Mouse (Mus musculus): ENCODE measurements around the gene Bcl6. TPM values are rescaled to one million over a fixed set of nuclear protein-coding genes. Genes with fewer than 3 reads are reported as not detected.

The Bcl6 gene
- polyA plus RNA-seq, 1 experiment from 2014 or later: 0.72 TPM

GRCm38 (mm10) chr16:23986871-23987270 lies 1.8 kb downstream of the Bcl6 start:
- Histone ChIP-seq H3K9me3 (ENCODE audit: control insufficient read depth, low read length) (no peaks in the 10 kb centered on the region), H3K4me1 (ENCODE audit: control insufficient read depth, insufficient read depth, low read length) (peaks cover 19% of the 10 kb centered on the region), H3K9ac (replicated peaks; ENCODE audit: low read depth, low read length) (peak overlapping the region; percentile 84), H3K4me3 (ENCODE audit: low read depth, low read length) (peak overlapping the region; percentile 64), H3K27ac (ENCODE audit: low read depth, low read length) (0 out of 2 replicates have a peak overlapping the region, but pooled peaks have one; percentile 44), H3K36me3 (ENCODE audit: control insufficient read depth, insufficient read depth, low read length) (no peaks in the 10 kb centered on the region), H3K4me2 (ENCODE audit: low read depth, low read length) (peak overlapping the region; percentile 91), H3K27me3 (ENCODE audit: control insufficient read depth, insufficient read depth, low read length) (peaks cover 5% of the 10 kb centered on the region; the same call in 1 of the 2 replicates)
- no peak for ATAC-seq (ENCODE audit: low read depth)
- WGBS: 0% methylated on average over 17 of the region's 17 CpGs

GRCm38 (mm10) chr16:23986176-23986575 lies 2.5 kb downstream of the Bcl6 start:
- WGBS: 5% methylated on average over 3 of the region's 3 CpGs
- peaks cover 24% of the 10 kb centered on the region for H3K4me1 ChIP-seq (ENCODE audit: control insufficient read depth, insufficient read depth, low read length)

GRCm38 (mm10) chr16:23985467-23985861 lies 3.2 kb downstream of the Bcl6 start:
- Histone ChIP-seq H3K4me1 (ENCODE audit: control insufficient read depth, insufficient read depth, low read length) (peaks cover 30% of the 10 kb centered on the region), H3K4me3 (ENCODE audit: low read depth, low read length) (peak overlapping the region; percentile 28), H3K27me3 (ENCODE audit: control insufficient read depth, insufficient read depth, low read length) (peaks cover 10% of the 10 kb centered on the region), H3K36me3 (ENCODE audit: control insufficient read depth, insufficient read depth, low read length) (no peaks in the 10 kb centered on the region), H3K9ac (replicated peaks; ENCODE audit: low read depth, low read length) (no peak overlapping the region), H3K27ac (ENCODE audit: low read depth, low read length) (no peak overlapping the region), H3K9me3 (ENCODE audit: control insufficient read depth, low read length) (no peaks in the 10 kb centered on the region), H3K4me2 (ENCODE audit: low read depth, low read length) (peak overlapping the region; percentile 91; the same call in 1 of the 2 replicates)
- WGBS: 3% methylated on average over 6 of the region's 6 CpGs
- ATAC-seq (ENCODE audit: low read depth): no peak

More at GRCm38 (mm10) chr16:23986176-23986575, 2.5 kb downstream of the Bcl6 start:
- H3K27ac ChIP-seq (ENCODE audit: low read depth, low read length): no peak overlapping the region
- no peak for ATAC-seq (ENCODE audit: low read depth)
- peak overlapping the region; percentile 91 for H3K4me2 ChIP-seq (ENCODE audit: low read depth, low read length)
- H3K36me3 ChIP-seq (ENCODE audit: control insufficient read depth, insufficient read depth, low read length): no peaks in the 10 kb centered on the region
- no peaks in the 10 kb centered on the region for H3K9me3 ChIP-seq (ENCODE audit: control insufficient read depth, low read length)
- H3K9ac ChIP-seq (replicated peaks; ENCODE audit: low read depth, low read length): peak overlapping the region; percentile 84; the same call in 1 of the 2 replicates
- peaks cover 10% of the 10 kb centered on the region for H3K27me3 ChIP-seq (ENCODE audit: control insufficient read depth, insufficient read depth, low read length)
- peak overlapping the region; percentile 64 for H3K4me3 ChIP-seq (ENCODE audit: low read depth, low read length)

GRCm38 (mm10) chr16:23984760-23985466 lies 3.7 kb downstream of the Bcl6 start:
- ATAC-seq (ENCODE audit: low read depth): no peak
- H3K4me3 ChIP-seq (ENCODE audit: low read depth, low read length): peak overlapping the region; percentile 28
- peaks cover 14% of the 10 kb centered on the region for H3K27me3 ChIP-seq (ENCODE audit: control insufficient read depth, insufficient read depth, low read length)
- no peaks in the 10 kb centered on the region for H3K9me3 ChIP-seq (ENCODE audit: control insufficient read depth, low read length)
- WGBS: under 1% methylated on average over 22 of the region's 22 CpGs
- peak overlapping the region; percentile 79 for H3K4me2 ChIP-seq (ENCODE audit: low read depth, low read length)
- H3K27ac ChIP-seq (ENCODE audit: low read depth, low read length): no peak overlapping the region
- H3K4me1 ChIP-seq (ENCODE audit: control insufficient read depth, insufficient read depth, low read length): peaks cover 31% of the 10 kb centered on the region
- H3K9ac ChIP-seq (replicated peaks; ENCODE audit: low read depth, low read length): no peak overlapping the region; the same call in 1 of the 2 replicates
- no peaks in the 10 kb centered on the region for H3K36me3 ChIP-seq (ENCODE audit: control insufficient read depth, insufficient read depth, low read length)

- H3K27me3 ChIP-seq (ENCODE audit: control insufficient read depth, insufficient read depth, low read length): peaks cover 19% of the 10 kb centered on the region
- no peak overlapping the region for H3K27ac ChIP-seq (ENCODE audit: low read depth, low read length)
- WGBS: under 1% methylated on average over 22 of the region's 22 CpGs
- H3K4me3 ChIP-seq (ENCODE audit: low read depth, low read length): peak overlapping the region; percentile 28
- ATAC-seq (ENCODE audit: low read depth): peak; percentile 55; the same call in 1 of the 2 replicates
- no peaks in the 10 kb centered on the region for H3K9me3 ChIP-seq (ENCODE audit: control insufficient read depth, low read length)
- no peaks in the 10 kb centered on the region for H3K36me3 ChIP-seq (ENCODE audit: control insufficient read depth, insufficient read depth, low read length)
- H3K9ac ChIP-seq (replicated peaks; ENCODE audit: low read depth, low read length): no peak overlapping the region
- H3K4me1 ChIP-seq (ENCODE audit: control insufficient read depth, insufficient read depth, low read length): peaks cover 31% of the 10 kb centered on the region
- peak overlapping the region; percentile 79 for H3K4me2 ChIP-seq (ENCODE audit: low read depth, low read length)
These were observed 4.5 kb downstream of the Bcl6 start for GRCm38 (mm10) chr16:23984183-23984582.

- H3K36me3 ChIP-seq (ENCODE audit: control insufficient read depth, insufficient read depth, low read length): no peaks in the 10 kb centered on the region
- no peaks in the 10 kb centered on the region for H3K9me3 ChIP-seq (ENCODE audit: control insufficient read depth, low read length)
- peak overlapping the region; percentile 79 for H3K4me2 ChIP-seq (ENCODE audit: low read depth, low read length)
- no peak overlapping the region for H3K27ac ChIP-seq (ENCODE audit: low read depth, low read length)
- ATAC-seq (ENCODE audit: low read depth): peak; percentile 16; the same call in 1 of the 2 replicates
- WGBS: under 1% methylated on average over 33 of the region's 33 CpGs
- H3K4me1 ChIP-seq (ENCODE audit: control insufficient read depth, insufficient read depth, low read length): peaks cover 31% of the 10 kb centered on the region
- H3K9ac ChIP-seq (replicated peaks; ENCODE audit: low read depth, low read length): peak overlapping the region; percentile 25
- H3K27me3 ChIP-seq (ENCODE audit: control insufficient read depth, insufficient read depth, low read length): peaks cover 19% of the 10 kb centered on the region
- H3K4me3 ChIP-seq (ENCODE audit: low read depth, low read length): peak overlapping the region; percentile 37
These were observed 5.6 kb downstream of the Bcl6 start for GRCm38 (mm10) chr16:23982891-23983588.

- Histone ChIP-seq H3K4me3 (ENCODE audit: low read depth, low read length) (peak overlapping the region; percentile 37), H3K27me3 (ENCODE audit: control insufficient read depth, insufficient read depth, low read length) (peaks cover 19% of the 10 kb centered on the region), H3K4me2 (ENCODE audit: low read depth, low read length) (peak overlapping the region; percentile 79), H3K4me1 (ENCODE audit: control insufficient read depth, insufficient read depth, low read length) (peaks cover 31% of the 10 kb centered on the region), H3K27ac (ENCODE audit: low read depth, low read length) (no peak overlapping the region), H3K9ac (replicated peaks; ENCODE audit: low read depth, low read length) (no peak overlapping the region), H3K9me3 (ENCODE audit: control insufficient read depth, low read length) (no peaks in the 10 kb centered on the region), H3K36me3 (ENCODE audit: control insufficient read depth, insufficient read depth, low read length) (no peaks in the 10 kb centered on the region)
- WGBS: 2% methylated on average over 28 of the region's 28 CpGs
- peak; percentile 80 for ATAC-seq (ENCODE audit: low read depth)
These were observed 6.5 kb downstream of the Bcl6 start for GRCm38 (mm10) chr16:23981925-23982851.

GRCm38 (mm10) chr16:23980991-23981720 lies 7.5 kb downstream of the Bcl6 start:
- 3% methylated on average over 32 of the region's 32 CpGs for WGBS
- Histone ChIP-seq H3K9me3 (ENCODE audit: control insufficient read depth, low read length) (no peaks in the 10 kb centered on the region), H3K4me2 (ENCODE audit: low read depth, low read length) (peak overlapping the region; percentile 79), H3K9ac (replicated peaks; ENCODE audit: low read depth, low read length) (peak overlapping the region; percentile 44), H3K27ac (ENCODE audit: low read depth, low read length) (no peak overlapping the region), H3K36me3 (ENCODE audit: control insufficient read depth, insufficient read depth, low read length) (no peaks in the 10 kb centered on the region), H3K4me3 (ENCODE audit: low read depth, low read length) (peak overlapping the region; percentile 37), H3K4me1 (ENCODE audit: control insufficient read depth, insufficient read depth, low read length) (peaks cover 23% of the 10 kb centered on the region), H3K27me3 (ENCODE audit: control insufficient read depth, insufficient read depth, low read length) (peaks cover 19% of the 10 kb centered on the region)
- no peak for ATAC-seq (ENCODE audit: low read depth)

Data from neural tube, embryonic 14.5 days (tissue).